Mouse (Mus musculus) embryonic stem cell, embryonic (primary cell): ENCODE data around the gene Ect2.

Experiments
- CTCF ChIA-PET, 4 experiments: fragments of 300-600 bp in 2 of 4; fragments of 350-600 bp in 2 of 4; sonication (Branson Sonifier 250); formaldehyde crosslinking; loops; one replicate each; lab custom pipeline; 2022; ENCODE audit warnings: inconsistent platforms in 2 of 4; lab: Charles Lee
- POLR2A ChIA-PET, 4 experiments: fragments of 300-600 bp in 2 of 4; fragments of 350-600 bp in 2 of 4; sonication (Branson Sonifier 250); formaldehyde crosslinking; loops; one replicate each; lab custom pipeline; 2022; ENCODE audit warnings: antibody characterized with exemption in 4 of 4, inconsistent platforms in 1 of 4; lab: Charles Lee

Gene Ect2

DNA sequence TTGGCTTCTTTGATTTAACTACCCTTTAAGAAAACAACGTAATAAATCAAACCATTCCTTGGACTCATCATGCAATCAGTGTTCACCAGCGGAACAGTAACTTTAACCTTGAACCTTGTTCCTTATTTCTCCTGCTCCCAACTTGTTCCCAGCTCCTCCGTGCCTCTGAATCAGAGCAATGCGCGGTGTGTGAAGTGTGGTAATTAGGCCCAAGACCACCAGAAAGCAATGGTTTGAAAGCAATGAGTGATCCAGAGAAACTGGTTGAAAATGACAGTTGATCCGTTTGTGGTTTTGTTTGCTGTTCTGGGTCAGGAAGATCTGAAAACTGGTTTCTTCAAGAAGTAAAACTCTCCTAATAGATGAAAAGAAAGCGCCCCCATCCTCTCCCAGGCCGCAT is 26.0 kb upstream of the Ect2 start:
- POLR2A ChIA-PET = interaction anchor here in 3 of 4 experiments (0.6 to 15.5 kb wide), 6 partner anchors 24 to 1988 kb away, joined by 3 to 163 read pairs (median 4); partner anchors contain the start of gene Ect2 (in 2 of the 3)

DNA sequence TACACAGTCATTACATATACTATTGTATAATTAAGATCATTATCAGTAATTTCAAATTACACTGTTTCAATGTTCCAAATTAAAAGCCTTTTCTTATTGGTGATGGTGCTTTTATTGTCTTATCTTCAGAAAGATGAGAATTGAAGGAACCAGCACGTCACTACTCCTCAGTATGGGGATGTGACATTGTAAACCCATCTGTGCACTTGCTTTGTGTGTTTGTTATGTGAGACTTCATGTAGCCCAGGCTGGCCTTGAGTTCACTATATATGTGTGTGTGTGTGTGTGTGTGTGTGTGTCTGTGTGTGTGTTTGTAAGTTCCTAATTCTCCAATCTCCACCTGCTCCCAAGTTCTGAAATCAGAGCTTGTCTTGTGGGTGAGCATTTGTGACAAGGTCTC is 16.6 kb upstream of the Ect2 start:
- CTCF ChIA-PET = interaction anchor here in 2 of 4 experiments (0.6 to 1.6 kb wide), 2 partner anchors 11 to 12 kb away, joined by 4 to 5 read pairs; no protein-coding TSS in a partner anchor

More for the DNA sequence above, 26.0 kb upstream of the Ect2 start:
- CTCF ChIA-PET = interaction anchor here in 1 of 4 experiments (0.7 kb wide), 1 partner anchor 26 kb away, joined by 9 read pairs; no protein-coding TSS in a partner anchor

GRCm38 (mm10) chr3:27165481-27166065 is 11.9 kb upstream of the Ect2 start:
- POLR2A ChIA-PET = interaction anchor here in 3 of 4 experiments (1.3 to 10.3 kb wide), 4 partner anchors 10 to 15 kb away, joined by 5 to 81 read pairs (median 12); partner anchors contain the start of gene Ect2 (in 1 of the 3)
- CTCF ChIA-PET = interaction anchor here in 1 of 4 experiments (0.6 kb wide), 1 partner anchor 125 kb away, joined by 3 read pairs; no protein-coding TSS in a partner anchor

More for the DNA sequence above, 16.6 kb upstream of the Ect2 start:
- POLR2A ChIA-PET = interaction anchor here (0.6 to 10.3 kb wide), 8 partner anchors 15 to 37 kb away, joined by 3 to 81 read pairs (median 5); partner anchors contain the start of gene Ect2 (in 1 of the 4)

DNA sequence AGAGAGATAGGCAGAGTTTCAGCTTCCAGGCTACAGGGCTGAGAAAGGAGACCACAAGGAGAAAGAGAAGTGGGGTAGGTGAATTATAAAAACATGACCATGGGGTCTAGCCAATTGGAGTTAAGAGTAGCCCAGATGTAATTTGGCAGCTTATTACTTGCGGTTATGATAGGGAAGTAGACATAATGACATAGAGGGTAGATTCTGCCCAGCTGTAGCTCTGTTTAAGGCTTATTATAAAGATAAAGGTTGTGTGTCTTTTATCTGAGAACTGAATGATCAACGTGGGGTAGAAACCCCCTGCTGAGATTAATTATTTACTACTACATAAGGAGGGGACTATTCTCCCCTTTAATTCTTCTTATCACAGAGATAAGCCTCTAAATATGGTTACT is 8.7 kb upstream of the Ect2 start:
- ChIA-PET POLR2A (interaction anchor here in 3 of 4 experiments (0.6 to 10.3 kb wide), 12 partner anchors 8 to 443 kb away, joined by 3 to 81 read pairs (median 3); partner anchors contain the start of genes Ect2 (in 2 of the 3) and Nceh1 (in 1 of the 3)), CTCF (interaction anchor here in 1 of 4 experiments (0.6 kb wide), 1 partner anchor 16 kb away, joined by 5 read pairs; no protein-coding TSS in a partner anchor)

GRCm38 (mm10) chr3:27161645-27162409 is 8.1 kb upstream of the Ect2 start:
- POLR2A ChIA-PET = interaction anchor here in 3 of 4 experiments (0.8 to 10.3 kb wide), 9 partner anchors 8 to 106 kb away, joined by 3 to 81 read pairs (median 4); partner anchors contain the start of genes Ect2 (in 2 of the 3) and Nceh1 (in 1 of the 3)
- CTCF ChIA-PET = no interaction called here

DNA sequence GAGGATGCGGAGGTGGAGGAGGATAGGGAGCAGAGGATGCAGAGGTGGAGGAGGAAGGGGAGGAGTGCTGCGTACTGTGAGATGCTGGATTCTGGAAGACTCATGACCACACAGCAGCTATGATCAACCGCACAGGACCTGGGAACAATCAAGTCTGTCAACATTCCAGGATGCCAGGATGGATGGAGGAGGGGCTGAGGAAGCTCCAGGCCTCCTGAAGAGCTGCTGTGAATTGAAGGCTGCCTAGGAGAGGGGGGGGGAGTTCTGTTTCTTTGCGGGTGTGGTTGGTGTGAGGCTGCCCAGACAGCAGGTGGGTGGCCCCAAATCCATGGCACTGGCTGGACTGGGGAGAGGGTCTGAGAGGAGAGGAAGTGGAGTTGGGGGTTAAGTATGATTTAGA is 5.2 kb upstream of the Ect2 start:
- ChIA-PET POLR2A (interaction anchor here in 3 of 4 experiments (0.7 to 1.0 kb wide), 6 partner anchors 24 to 508 kb away, joined by 3 to 5 read pairs (median 3); partner anchors contain the start of gene Nceh1 (in 1 of the 3)), CTCF (interaction anchor here in 3 of 4 experiments (0.5 to 1.0 kb wide), 4 partner anchors 12 to 109 kb away, joined by 3 to 12 read pairs (median 4); partner anchors contain the start of gene Nceh1 (in 1 of the 3))

DNA sequence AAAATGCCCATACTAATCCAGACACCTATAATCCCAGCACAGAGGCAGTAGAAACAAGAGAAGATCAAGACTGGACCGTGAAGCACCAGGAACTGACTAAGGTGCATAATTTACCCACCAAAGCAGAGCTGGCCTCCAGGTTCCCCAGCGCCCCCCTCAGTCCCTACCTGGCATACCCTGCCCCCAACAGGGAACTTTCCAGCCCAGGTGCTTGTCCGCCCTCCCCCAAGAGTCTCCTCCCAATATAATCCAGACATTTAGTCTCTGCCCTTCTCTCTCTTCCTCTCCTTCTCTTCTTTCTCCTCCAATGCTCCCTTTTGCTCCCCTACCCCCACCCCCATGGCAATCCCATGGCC is 2.9 kb upstream of the Ect2 start:
- ChIA-PET CTCF (interaction anchor here in 2 of 4 experiments (1.0 to 1.4 kb wide), 2 partner anchors 18 to 27 kb away, joined by 3 to 5 read pairs; partner anchors contain the start of gene Nceh1 (in 1 of the 2)), POLR2A (interaction anchor here in 3 of 4 experiments (0.6 to 10.9 kb wide), 32 partner anchors 9 to 219 kb away, joined by 3 to 174 read pairs (median 14); partner anchors contain the start of gene Nceh1 (in 3 of the 3))

- POLR2A ChIA-PET = interaction anchor here (0.6 to 10.9 kb wide), 84 partner anchors 9 to 885 kb away, joined by 3 to 174 read pairs (median 6); partner anchors contain the start of gene Nceh1 (in 3 of the 4)
Measured at GRCm38 (mm10) chr3:27155856-27156593, 2.3 kb upstream of the Ect2 start.

DNA sequence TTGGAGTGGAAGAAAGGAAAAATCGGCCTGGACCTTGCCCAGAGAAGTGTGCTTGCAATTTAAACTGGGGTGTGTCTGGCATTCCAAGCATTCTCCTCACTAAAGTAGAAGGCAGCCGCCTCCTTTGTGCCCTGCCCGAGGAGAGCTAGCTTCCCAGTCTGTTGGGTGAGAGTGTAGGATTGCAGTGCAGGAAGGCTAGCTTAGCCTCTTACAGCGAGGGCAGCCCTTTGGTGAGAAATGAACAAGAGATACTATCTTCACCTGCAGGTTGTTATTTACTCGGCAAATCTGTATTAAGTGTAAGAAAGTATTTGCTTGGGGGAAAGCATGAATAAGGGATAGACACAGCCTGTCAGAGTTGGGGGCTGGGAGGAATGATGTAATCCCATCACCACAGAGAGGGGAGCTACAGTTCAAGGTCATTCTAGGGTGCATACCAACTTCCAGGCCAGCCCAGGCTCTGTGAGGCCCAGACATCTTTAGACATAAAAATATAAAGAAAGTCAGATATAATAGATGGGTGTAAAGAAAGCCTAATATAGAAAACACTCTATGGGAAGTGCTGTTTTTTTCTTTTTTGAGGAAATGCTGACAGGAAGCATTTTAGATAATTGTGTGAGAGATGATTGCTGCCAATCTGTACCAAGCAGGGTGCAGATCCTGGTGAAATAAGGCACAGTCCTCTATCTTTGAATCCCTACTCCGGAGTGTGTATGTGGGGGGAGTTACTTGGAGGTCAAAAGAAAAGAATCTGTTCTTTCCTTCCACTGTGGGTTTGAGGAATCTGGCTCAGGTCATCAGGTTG is 1.6 kb upstream of the Ect2 start:
- ChIA-PET CTCF (interaction anchor here in 2 of 4 experiments (0.5 to 1.4 kb wide), 3 partner anchors 27 to 55 kb away, joined by 3 to 5 read pairs (median 3); partner anchors contain the start of gene Nceh1 (in 2 of the 2)), POLR2A (interaction anchor here (0.6 to 10.9 kb wide), 98 partner anchors 7 to 886 kb away, joined by 3 to 174 read pairs (median 6); partner anchors contain the start of gene Nceh1 (in 3 of the 4))

More at GRCm38 (mm10) chr3:27155856-27156593, 2.3 kb upstream of the Ect2 start:
- CTCF ChIA-PET = interaction anchor here in 3 of 4 experiments (0.7 to 1.4 kb wide), 4 partner anchors 16 to 27 kb away, joined by 3 to 5 read pairs (median 3); partner anchors contain the start of gene Nceh1 (in 2 of the 3)

- ChIA-PET POLR2A (interaction anchor here in 3 of 4 experiments (0.7 to 10.9 kb wide), 55 partner anchors 8 to 1651 kb away, joined by 3 to 174 read pairs (median 9); partner anchors contain the start of genes Nceh1 (in 3 of the 3) and Rpl22l1 (in 1 of the 3)), CTCF (interaction anchor here in 1 of 4 experiments (0.5 kb wide), 1 partner anchor 67 kb away, joined by 4 read pairs; no protein-coding TSS in a partner anchor)
Measured at GRCm38 (mm10) chr3:27154280-27154679, 602 bp upstream of the Ect2 start.

DNA sequence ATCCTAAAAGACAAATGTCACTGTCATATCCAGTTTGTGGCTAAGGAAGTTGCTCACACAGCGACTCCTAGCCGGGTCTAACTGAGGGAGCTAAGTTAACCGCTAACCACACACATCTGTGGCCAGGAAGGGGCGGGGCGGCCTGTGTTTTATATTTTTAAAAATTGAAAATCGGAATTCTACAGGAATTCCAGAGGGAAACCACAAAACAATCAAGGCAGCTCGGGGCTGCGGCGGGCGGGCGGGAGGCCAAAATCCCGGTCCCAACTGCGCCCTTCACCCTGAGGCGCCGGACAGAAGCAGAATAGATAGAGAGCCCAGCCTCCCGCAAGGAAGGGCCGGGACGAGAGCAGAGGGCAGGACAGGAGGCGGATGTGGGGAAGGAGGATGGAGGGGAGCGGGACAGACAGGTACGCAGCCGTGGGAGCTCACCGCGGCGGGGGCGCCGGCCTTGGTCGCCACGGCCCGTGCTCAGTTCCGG is 447 bp downstream of the Ect2 start:
- ChIA-PET CTCF (interaction anchor here in 1 of 4 experiments (0.7 kb wide), 1 partner anchor 29 kb away, joined by 3 read pairs; the partner anchor contains the start of gene Nceh1), POLR2A (interaction anchor here (0.6 to 10.9 kb wide), 68 partner anchors 9 to 1652 kb away, joined by 3 to 174 read pairs (median 4); partner anchors contain the start of genes Nceh1 (in 4 of the 4) and Rpl22l1 (in 1 of the 4))

- ChIA-PET POLR2A (interaction anchor here (0.8 to 5.4 kb wide), 24 partner anchors 7 to 82 kb away, joined by 3 to 174 read pairs (median 6); partner anchors contain the start of genes Ect2 (in 3 of the 4) and Nceh1 (in 1 of the 4)), CTCF (no interaction called here)
Measured at GRCm38 (mm10) chr3:27145733-27146132, 7.9 kb downstream of the Ect2 start.

- POLR2A ChIA-PET = interaction anchor here in 3 of 4 experiments (0.8 to 5.4 kb wide), 12 partner anchors 8 to 140 kb away, joined by 3 to 174 read pairs (median 8); partner anchors contain the start of genes Ect2 (in 3 of the 3) and Nceh1 (in 1 of the 3)
- CTCF ChIA-PET = no interaction called here
Measured at GRCm38 (mm10) chr3:27143570-27143969, 10.1 kb downstream of the Ect2 start.

DNA sequence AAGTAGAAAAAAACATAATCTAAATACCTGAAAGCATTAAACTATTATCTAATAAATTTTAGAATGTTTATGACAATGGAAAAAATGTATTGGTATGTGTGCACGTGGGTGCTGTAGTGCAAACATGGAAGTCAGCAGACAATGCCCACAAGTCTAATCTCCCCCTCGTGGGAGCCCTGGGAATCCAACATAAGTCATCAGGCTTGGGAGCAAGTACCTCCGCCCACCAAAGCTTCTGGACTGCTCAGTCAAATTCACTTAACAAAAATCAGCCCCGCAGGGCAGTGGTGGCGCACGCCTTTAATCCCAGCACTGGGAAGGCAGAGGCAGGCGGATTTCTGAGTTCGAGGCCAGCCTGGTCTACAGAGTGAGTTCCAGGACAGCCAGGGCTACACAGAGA is 13.6 kb downstream of the Ect2 start:
- CTCF ChIA-PET = interaction anchor here in 2 of 4 experiments (0.6 to 0.8 kb wide), 2 partner anchors 16 kb away, joined by 3 read pairs; no protein-coding TSS in a partner anchor
- POLR2A ChIA-PET = interaction anchor here in 3 of 4 experiments (1.1 to 11.3 kb wide), 5 partner anchors 12 to 18 kb away, joined by 3 to 170 read pairs (median 27); partner anchors contain the start of gene Ect2 (in 2 of the 3)

- POLR2A ChIA-PET = interaction anchor here in 2 of 4 experiments (1.0 to 12.7 kb wide), 6 partner anchors 12 to 30 kb away, joined by 3 to 170 read pairs (median 25); partner anchors contain the start of gene Ect2 (in 1 of the 2)
- CTCF ChIA-PET = no interaction called here
Measured at GRCm38 (mm10) chr3:27121864-27122450, 31.7 kb downstream of the Ect2 start.
